Mouse (Mus musculus): ENCODE results near the gene Fndc3a. TPM values are rescaled to one million over a fixed set of nuclear protein-coding genes. Genes with fewer than 3 reads are reported as not detected.
A peak's percentile ranks its signal among the peaks of the same experiment; 100 is the strongest.

The Fndc3a gene
- polyA plus RNA-seq, 1 experiment from 2014 or later, result 29.0 TPM

DNA sequence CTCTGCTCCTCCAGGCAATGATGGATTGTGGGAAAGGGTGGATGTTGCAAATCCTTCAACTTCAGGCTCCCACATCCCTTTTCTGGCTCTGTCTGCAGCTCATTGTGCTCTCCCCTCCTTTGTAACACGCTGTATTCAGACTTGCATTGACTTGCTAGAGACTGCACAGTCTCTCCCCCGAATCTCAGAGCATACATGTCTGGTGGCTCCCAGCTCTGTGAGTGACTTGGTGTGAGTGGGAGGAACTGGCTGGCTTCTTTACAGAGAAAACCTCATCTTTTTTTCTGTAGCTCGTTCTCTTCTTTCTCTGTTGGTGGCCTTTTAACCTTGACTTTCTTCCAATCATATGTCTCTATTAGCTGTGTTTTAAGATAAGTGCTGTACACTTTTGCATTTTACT, 16.1 kb upstream of the Fndc3a start:
- Histone ChIP-seq H3K9me3 (replicated peaks; ENCODE audit: control insufficient read depth, low read length) (no peaks in the 10 kb centered on the region), H3K4me2 (ENCODE audit: low read depth, low read length) (no peak overlapping the region), H3K36me3 (ENCODE audit: control insufficient read depth, insufficient read depth, low read length) (no peaks in the 10 kb centered on the region), H3K4me1 (ENCODE audit: control insufficient read depth, insufficient read depth, low read length) (no peaks in the 10 kb centered on the region; the same call in 1 of the 2 replicates), H3K27me3 (ENCODE audit: control insufficient read depth, insufficient read depth, low read length) (no peaks in the 10 kb centered on the region), H3K4me3 (replicated peaks; ENCODE audit: low read length) (no peak overlapping the region), H3K9ac (ENCODE audit: low read length) (no peak overlapping the region), H3K27ac (ENCODE audit: low read length) (no peak overlapping the region; the same call in 1 of the 2 replicates)
- WGBS, result 53% methylated on average over 3 of the region's 3 CpGs
- ATAC-seq (ENCODE audit: insufficient read depth, low FRiP score), result 0 out of 2 replicates have a peak, but pooled peaks have one; percentile 37

DNA sequence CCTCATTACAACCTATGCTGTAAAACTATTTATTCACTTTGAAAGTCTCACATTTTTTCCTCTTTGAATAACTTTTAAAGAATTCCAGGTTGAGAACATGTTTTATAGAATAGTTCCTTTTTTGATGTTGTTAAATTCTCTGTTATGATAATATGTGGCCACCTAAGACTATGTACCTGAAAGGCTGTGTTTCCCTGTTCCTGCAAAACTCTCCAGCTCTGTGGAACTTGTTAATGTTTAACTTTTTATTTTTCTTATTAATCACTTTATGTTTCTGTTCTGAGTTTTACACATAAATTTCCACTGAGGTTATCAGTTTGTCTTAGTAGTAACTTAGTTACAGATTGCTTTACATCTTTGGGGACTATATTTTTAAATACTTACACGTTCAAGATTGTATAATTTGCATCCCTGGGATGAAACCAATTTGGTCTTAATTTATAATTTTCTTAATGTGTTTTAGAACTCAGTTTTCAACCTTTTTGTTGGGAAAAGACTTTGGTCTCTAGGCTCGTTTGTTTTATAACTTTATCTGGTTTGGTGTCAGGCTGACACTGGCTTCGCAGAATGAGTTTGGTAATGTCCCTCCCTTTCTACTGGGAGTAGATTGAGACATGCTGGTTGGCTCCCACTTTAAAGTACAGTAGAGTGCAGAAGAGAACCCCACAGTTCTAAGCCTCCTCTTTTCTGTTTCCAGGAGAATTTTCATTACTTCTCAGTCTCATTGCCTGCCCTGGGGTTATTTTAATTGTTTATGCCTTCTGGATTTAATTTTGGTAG, 12.7 kb upstream of the Fndc3a start:
- ATAC-seq (ENCODE audit: insufficient read depth, low FRiP score), result no peak; the same call in 1 of the 2 replicates
- Histone ChIP-seq H3K9ac (ENCODE audit: low read length) (no peak overlapping the region), H3K4me3 (replicated peaks; ENCODE audit: low read length) (no peak overlapping the region), H3K27me3 (ENCODE audit: control insufficient read depth, insufficient read depth, low read length) (no peaks in the 10 kb centered on the region), H3K9me3 (replicated peaks; ENCODE audit: control insufficient read depth, low read length) (no peaks in the 10 kb centered on the region), H3K4me2 (ENCODE audit: low read depth, low read length) (no peak overlapping the region; the same call in 1 of the 2 replicates), H3K4me1 (ENCODE audit: control insufficient read depth, insufficient read depth, low read length) (no peaks in the 10 kb centered on the region; the same call in 1 of the 2 replicates), H3K27ac (ENCODE audit: low read length) (no peak overlapping the region), H3K36me3 (ENCODE audit: control insufficient read depth, insufficient read depth, low read length) (no peaks in the 10 kb centered on the region)
- 52% methylated on average over 3 of the region's 3 CpGs for WGBS

DNA sequence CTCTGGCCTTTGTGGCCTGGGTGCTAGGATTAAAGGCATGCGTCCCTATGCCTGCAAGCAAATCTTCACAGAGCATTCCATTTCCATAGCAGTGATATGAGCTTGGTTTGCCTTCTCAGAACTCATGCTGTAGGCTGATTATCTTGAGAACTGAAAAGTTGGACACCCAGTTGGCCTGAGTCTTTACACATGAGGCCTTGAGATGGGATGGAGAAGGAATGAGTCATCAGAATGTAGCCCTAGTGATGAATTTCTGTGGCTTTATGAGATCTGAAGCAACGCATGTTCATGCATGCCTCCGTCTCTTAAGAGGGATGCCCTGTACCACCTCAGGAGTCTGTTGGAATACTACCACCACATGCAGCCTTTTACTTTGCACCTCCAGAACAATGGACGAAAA, 6.4 kb upstream of the Fndc3a start:
- no peak overlapping the region for H3K4me2 ChIP-seq (ENCODE audit: low read depth, low read length)
- H3K9me3 ChIP-seq (replicated peaks; ENCODE audit: control insufficient read depth, low read length), result no peaks in the 10 kb centered on the region
- 82% methylated on average over 4 of the region's 4 CpGs for WGBS
- ATAC-seq (ENCODE audit: insufficient read depth, low FRiP score), result no peak
- H3K9ac ChIP-seq (ENCODE audit: low read length), result no peak overlapping the region
- no peak overlapping the region for H3K27ac ChIP-seq (ENCODE audit: low read length)
- no peaks in the 10 kb centered on the region; the same call in 1 of the 2 replicates for H3K27me3 ChIP-seq (ENCODE audit: control insufficient read depth, insufficient read depth, low read length)
- H3K4me3 ChIP-seq (replicated peaks; ENCODE audit: low read length), result no peak overlapping the region
- no peaks in the 10 kb centered on the region; the same call in 1 of the 2 replicates for H3K4me1 ChIP-seq (ENCODE audit: control insufficient read depth, insufficient read depth, low read length)
- no peaks in the 10 kb centered on the region for H3K36me3 ChIP-seq (ENCODE audit: control insufficient read depth, insufficient read depth, low read length)

DNA sequence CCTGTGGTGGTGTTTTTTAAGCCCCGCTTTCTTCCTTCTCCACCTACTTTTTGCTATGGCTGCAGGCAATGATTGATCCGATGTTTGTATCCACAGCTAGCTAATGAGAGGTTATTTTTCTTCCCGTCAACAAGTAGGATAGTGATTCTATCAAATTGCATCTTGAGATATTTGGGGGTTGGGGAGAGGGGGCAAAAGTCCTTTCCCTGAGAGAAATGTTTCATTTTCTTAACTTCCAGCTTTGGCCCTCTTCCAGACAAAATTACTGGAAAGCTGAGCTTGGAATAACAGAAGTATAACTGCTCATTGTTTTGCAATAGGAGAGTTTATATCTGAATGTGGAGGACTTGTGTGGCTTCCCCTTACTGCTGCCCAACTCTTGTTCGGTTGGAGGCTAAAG, 1.3 kb upstream of the Fndc3a start:
- H3K4me3 ChIP-seq (replicated peaks; ENCODE audit: low read length), result no peak overlapping the region
- no peaks in the 10 kb centered on the region; the same call in 1 of the 2 replicates for H3K27me3 ChIP-seq (ENCODE audit: control insufficient read depth, insufficient read depth, low read length)
- no peak overlapping the region for H3K9ac ChIP-seq (ENCODE audit: low read length)
- no peak for ATAC-seq (ENCODE audit: insufficient read depth, low FRiP score)
- no peaks in the 10 kb centered on the region for H3K9me3 ChIP-seq (replicated peaks; ENCODE audit: control insufficient read depth, low read length)
- H3K36me3 ChIP-seq (ENCODE audit: control insufficient read depth, insufficient read depth, low read length), result no peaks in the 10 kb centered on the region
- 28% methylated on average over 4 of the region's 4 CpGs for WGBS
- H3K4me1 ChIP-seq (ENCODE audit: control insufficient read depth, insufficient read depth, low read length), result peaks cover 3% of the 10 kb centered on the region; the same call in 1 of the 2 replicates
- peak overlapping the region; percentile 64 for H3K4me2 ChIP-seq (ENCODE audit: low read depth, low read length)
- no peak overlapping the region for H3K27ac ChIP-seq (ENCODE audit: low read length)

DNA sequence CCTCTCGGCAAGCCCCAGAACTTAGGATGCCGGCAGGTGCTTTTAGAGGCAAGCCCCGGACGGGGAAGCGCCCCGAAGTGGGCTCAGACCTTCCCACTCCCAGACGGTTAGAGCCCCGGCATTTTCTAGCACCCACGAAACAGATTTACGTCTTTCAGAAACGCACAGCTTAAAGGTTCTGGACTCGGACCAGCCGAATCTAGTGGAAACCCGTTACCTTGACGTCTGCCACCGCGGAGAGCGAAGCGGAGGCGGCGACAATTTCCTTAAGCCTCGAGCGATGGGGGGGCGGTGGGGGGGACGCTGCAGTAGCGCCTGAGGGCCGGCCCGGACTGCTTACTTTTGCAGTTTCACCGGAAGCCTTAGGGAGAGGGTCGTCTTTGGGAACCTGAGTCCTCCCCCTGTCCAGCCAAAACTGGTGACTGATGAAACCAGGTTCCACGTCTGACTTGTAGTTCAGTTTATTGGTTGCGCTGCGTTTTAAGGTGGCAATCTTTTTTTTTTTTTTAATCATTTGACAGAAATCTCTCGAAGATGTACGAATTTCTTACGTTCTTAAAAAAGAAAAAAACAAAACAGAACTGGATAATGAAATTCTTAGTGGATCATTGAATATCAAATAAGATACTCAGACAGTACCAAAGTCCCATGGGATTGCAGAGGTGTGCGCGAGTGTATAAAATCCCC, 681 bp upstream of the Fndc3a start:
- H3K9me3 ChIP-seq (replicated peaks; ENCODE audit: control insufficient read depth, low read length), result no peaks in the 10 kb centered on the region
- ATAC-seq (ENCODE audit: insufficient read depth, low FRiP score), result no peak; the same call in 1 of the 2 replicates
- peak overlapping the region; percentile 91 for H3K27ac ChIP-seq (ENCODE audit: low read length)
- H3K9ac ChIP-seq (ENCODE audit: low read length), result peak overlapping the region; percentile 93
- no peaks in the 10 kb centered on the region; the same call in 1 of the 2 replicates for H3K27me3 ChIP-seq (ENCODE audit: control insufficient read depth, insufficient read depth, low read length)
- H3K4me2 ChIP-seq (ENCODE audit: low read depth, low read length), result peak overlapping the region; percentile 64
- H3K36me3 ChIP-seq (ENCODE audit: control insufficient read depth, insufficient read depth, low read length), result no peaks in the 10 kb centered on the region
- peak overlapping the region; percentile 97 for H3K4me3 ChIP-seq (replicated peaks; ENCODE audit: low read length)
- peaks cover 3% of the 10 kb centered on the region; the same call in 1 of the 2 replicates for H3K4me1 ChIP-seq (ENCODE audit: control insufficient read depth, insufficient read depth, low read length)
- 1% methylated on average over 38 of the region's 38 CpGs for WGBS

DNA sequence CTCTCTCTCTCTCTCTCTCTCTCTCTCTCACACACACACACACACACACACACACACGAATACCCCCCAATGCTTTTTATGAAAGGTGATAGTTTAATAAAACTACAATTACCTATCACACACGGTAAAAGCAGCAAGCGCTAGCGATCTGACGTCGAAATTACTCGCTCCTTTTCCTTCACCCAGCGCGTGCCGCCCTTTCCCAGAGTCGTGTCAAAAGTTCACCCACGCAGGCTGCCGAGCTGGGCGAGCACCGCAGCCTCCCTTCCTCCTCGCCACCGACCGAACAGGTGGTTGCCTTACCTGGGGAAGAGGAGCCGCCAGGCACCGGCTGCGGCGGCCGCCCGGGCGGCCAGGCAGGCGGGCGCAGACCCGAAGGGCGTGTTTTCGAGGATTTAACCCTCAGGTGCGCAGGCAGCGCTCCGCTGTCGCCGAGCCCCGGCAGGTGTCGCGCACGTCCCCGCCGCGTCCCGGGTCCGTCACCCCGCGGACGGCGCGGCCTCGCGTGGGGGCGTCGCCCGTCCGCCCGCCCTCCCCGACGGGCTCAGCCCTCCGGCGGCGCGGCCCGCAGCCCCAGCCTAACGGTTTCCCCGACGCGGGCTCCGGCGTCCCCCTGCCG, 603 bp downstream of the Fndc3a start:
- peak overlapping the region; percentile 93 for H3K9ac ChIP-seq (ENCODE audit: low read length)
- H3K4me1 ChIP-seq (ENCODE audit: control insufficient read depth, insufficient read depth, low read length), result peaks cover 3% of the 10 kb centered on the region; the same call in 1 of the 2 replicates
- no peaks in the 10 kb centered on the region; the same call in 1 of the 2 replicates for H3K27me3 ChIP-seq (ENCODE audit: control insufficient read depth, insufficient read depth, low read length)
- H3K9me3 ChIP-seq (replicated peaks; ENCODE audit: control insufficient read depth, low read length), result no peaks in the 10 kb centered on the region
- peak overlapping the region; percentile 91 for H3K27ac ChIP-seq (ENCODE audit: low read length)
- ATAC-seq (ENCODE audit: insufficient read depth, low FRiP score), result peak; percentile 84
- H3K36me3 ChIP-seq (ENCODE audit: control insufficient read depth, insufficient read depth, low read length), result no peaks in the 10 kb centered on the region
- peak overlapping the region; percentile 97 for H3K4me3 ChIP-seq (replicated peaks; ENCODE audit: low read length)
- peak overlapping the region; percentile 67 for H3K4me2 ChIP-seq (ENCODE audit: low read depth, low read length)
- under 1% methylated on average over 70 of the region's 70 CpGs for WGBS

DNA sequence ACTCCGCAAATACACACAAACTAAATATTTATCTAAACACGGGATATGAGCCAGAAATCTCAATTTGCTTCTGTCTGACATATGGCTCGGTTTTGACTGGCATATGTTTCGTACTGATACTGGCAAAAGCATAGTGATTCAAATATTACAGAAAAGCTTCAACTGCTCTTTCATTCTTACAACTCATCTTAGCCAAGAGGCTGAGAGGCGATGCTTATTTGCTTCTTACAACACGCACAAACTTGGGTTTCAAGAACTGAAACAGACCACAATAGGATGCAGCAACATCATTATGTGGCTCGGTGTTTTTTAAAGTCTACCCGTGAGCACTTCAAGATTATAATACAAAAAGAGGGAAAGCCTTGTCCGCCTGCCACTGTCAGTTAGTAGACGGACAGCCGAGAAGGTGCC, 1.2 kb downstream of the Fndc3a start:
- peak overlapping the region; percentile 67 for H3K4me2 ChIP-seq (ENCODE audit: low read depth, low read length)
- H3K4me1 ChIP-seq (ENCODE audit: control insufficient read depth, insufficient read depth, low read length), result peaks cover 3% of the 10 kb centered on the region; the same call in 1 of the 2 replicates
- H3K36me3 ChIP-seq (ENCODE audit: control insufficient read depth, insufficient read depth, low read length), result no peaks in the 10 kb centered on the region
- no peaks in the 10 kb centered on the region for H3K9me3 ChIP-seq (replicated peaks; ENCODE audit: control insufficient read depth, low read length)
- H3K27ac ChIP-seq (ENCODE audit: low read length), result no peak overlapping the region
- H3K27me3 ChIP-seq (ENCODE audit: control insufficient read depth, insufficient read depth, low read length), result no peaks in the 10 kb centered on the region; the same call in 1 of the 2 replicates
- 16% methylated on average over 11 of the region's 11 CpGs for WGBS
- H3K4me3 ChIP-seq (replicated peaks; ENCODE audit: low read length), result peak overlapping the region; percentile 97
- no peak for ATAC-seq (ENCODE audit: insufficient read depth, low FRiP score)
- H3K9ac ChIP-seq (ENCODE audit: low read length), result peak overlapping the region; percentile 93; the same call in 1 of the 2 replicates

DNA sequence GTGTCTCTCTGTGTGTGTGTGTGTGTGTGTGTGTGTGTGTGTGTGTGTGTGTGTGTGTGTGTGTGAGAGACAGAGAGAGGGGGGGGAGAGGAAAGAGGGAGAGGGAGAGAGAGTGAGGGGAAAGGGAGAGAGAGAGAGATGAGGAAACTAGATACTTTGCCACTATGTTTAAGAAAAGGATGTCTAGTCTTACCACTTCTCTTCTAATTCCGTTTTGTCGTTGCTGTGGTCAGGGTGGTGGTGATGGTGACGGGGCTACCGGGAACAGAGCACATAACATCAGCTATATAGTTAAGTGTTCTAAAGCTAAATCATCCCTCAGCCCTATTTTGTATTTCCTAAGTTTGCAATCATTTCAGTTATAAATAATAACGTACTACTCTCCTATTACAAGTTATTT, 9.7 kb downstream of the Fndc3a start:
- no peak overlapping the region for H3K4me2 ChIP-seq (ENCODE audit: low read depth, low read length)
- no peak for ATAC-seq (ENCODE audit: insufficient read depth, low FRiP score)
- no peak overlapping the region for H3K9ac ChIP-seq (ENCODE audit: low read length)
- no peaks in the 10 kb centered on the region for H3K9me3 ChIP-seq (replicated peaks; ENCODE audit: control insufficient read depth, low read length)
- no peak overlapping the region for H3K4me3 ChIP-seq (replicated peaks; ENCODE audit: low read length)
- no peak overlapping the region for H3K27ac ChIP-seq (ENCODE audit: low read length)
- no peaks in the 10 kb centered on the region for H3K27me3 ChIP-seq (ENCODE audit: control insufficient read depth, insufficient read depth, low read length)
- WGBS, result 87% methylated on average over 5 of the region's 5 CpGs
- no peaks in the 10 kb centered on the region for H3K36me3 ChIP-seq (ENCODE audit: control insufficient read depth, insufficient read depth, low read length)
- no peaks in the 10 kb centered on the region for H3K4me1 ChIP-seq (ENCODE audit: control insufficient read depth, insufficient read depth, low read length)

Data from stomach, embryonic 16.5 days (tissue).